In the genomic region with DNA sequence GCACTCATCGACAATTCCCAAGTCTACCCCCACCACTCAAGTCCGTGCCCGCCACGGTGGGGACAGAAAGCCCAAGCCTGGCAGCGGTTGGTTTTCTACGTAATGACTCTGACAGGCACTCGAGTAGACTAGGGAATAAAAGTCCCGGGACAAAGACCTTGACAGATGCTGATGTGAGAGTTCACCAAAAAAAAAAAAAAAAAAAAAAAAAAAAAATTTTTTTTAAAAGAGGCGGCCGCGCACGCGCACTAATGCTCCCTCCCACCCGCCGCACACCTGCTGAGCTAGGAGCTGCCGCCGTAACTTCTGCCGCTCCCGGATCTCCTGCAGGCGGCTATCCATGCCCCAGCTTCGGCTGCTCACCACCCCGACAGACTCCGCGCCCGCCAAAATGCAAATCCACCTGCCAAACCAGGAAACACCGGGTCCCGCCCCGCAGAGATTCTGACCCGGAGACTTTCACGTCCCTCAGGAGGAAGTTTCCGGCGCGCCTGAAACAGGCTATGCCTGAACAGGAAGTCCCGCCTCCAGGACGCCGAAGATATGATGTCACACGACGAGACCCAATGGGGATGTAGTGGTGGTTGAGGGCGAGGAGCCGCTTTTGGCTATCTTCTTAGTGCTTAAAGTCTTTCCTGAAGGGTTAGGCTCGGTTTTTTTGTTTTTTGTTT, we compare ENCODE assay signal across 8 mouse cellular contexts. TPM values are rescaled to one million over a fixed set of nuclear protein-coding genes. Genes with fewer than 3 reads are reported as not detected.
DNase-seq lines count a peak whose midpoint lies in the region; ATAC-seq lines count a peak whose summit lies in the region.

A gene (minus strand): TSS at position 623 of the 671 bp plus-strand sequence.

- peak; percentile 99 for DNase-seq in adipocyte (ENCODE audit: low spot score)
- DNase-seq in embryo, embryonic 10 days (ENCODE audit: low spot score), result peak; percentile 99
- DNase-seq in gastrocnemius, postnatal 10 days, result peak; percentile 95
- DNase-seq in induced T-regulatory cell, adult 2 months (ENCODE audit: low read depth), result peak; percentile 99
- DNase-seq in left cerebral cortex, adult 9 months (ENCODE audit: low spot score in 2 of 2), result peak; percentile 84 to 96
- DNase-seq in right cerebral cortex, postnatal 14 days, result peak; percentile 97
- DNase-seq in urinary bladder, postnatal 36 days (ENCODE audit: low spot score in 2 of 2), result peak; percentile 91 to 95

- ATAC-seq in megakaryocyte progenitor cell, adult 5-6 weeks (replicated peaks; ENCODE audit: poor library complexity), result peak; percentile 99

RNA-seq across cellular contexts. Expression of the gene that starts here (rescaled TPM):
- total RNA-seq in gastrocnemius, postnatal 10 days (2021), result 10 to 100 TPM in 1 of 2 experiments, 1 to 10 TPM in 1; 9.8 to 11.5 TPM
- 19.9 and 20.4 TPM in 2 replicates for total RNA-seq in megakaryocyte progenitor cell, adult 5-6 weeks (2015)
- 24.3 and 31.6 TPM in 2 replicates for total RNA-seq in megakaryocyte progenitor cell, adult 5-6 weeks (2017)

Comparison
In these comparisons a context has a peak if more than half of its experiments do, and no peak if none do; other contexts are left out.
1. Peak in every context shown above with its lines: DNase-seq and ATAC-seq.